In the genomic region with DNA sequence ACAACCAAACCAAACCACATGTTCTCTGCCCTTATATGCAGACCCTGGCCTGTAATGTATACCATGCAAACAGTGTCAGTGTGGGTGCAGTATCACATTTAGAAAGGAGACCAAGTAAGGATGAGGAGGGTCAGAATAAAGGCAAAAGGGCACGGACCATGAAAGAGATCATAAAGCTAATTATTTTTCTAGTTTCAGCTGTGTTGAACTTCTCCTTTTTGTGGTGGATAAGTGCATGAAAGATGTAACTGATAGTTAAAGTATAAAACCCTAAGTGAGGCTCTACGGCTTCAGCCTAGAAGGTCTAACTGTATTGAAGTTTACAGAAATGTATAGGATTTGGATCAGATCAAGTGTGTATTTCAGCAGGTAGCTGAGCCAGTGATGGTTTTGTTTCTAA, we compare ENCODE assay signal across 26 mouse cellular contexts. TPM values are rescaled to one million over a fixed set of nuclear protein-coding genes. Genes with fewer than 3 reads are reported as not detected.
DNase-seq lines count a peak whose midpoint lies in the region; ATAC-seq and TF ChIP-seq lines count a peak whose summit lies in the region.
"Had no signal": no experiment of that assay in that cellular context is flagged by ENCODE, and none has a peak within 500 bp of the region (broad histone marks: within the 10 kb centered on the region; RNA-seq: fewer than 3 reads in every experiment).

No protein-coding gene starts in this region.

- no peak for TF ChIP-seq CTCF in spleen, adult 2 months (IDR thresholded peaks at IDR 0.05; ENCODE audit: extremely low read depth, insufficient read depth, insufficient read length, insufficient replicate concordance)
- no peak for TF ChIP-seq CTCF in small intestine, adult 2 months (IDR thresholded peaks at IDR 0.05; ENCODE audit: extremely low read depth, insufficient read length, insufficient replicate concordance, low read depth, low read length)
- no peak for TF ChIP-seq CTCF in midbrain, postnatal 0 days (IDR thresholded peaks at IDR 0.05)

- H3K27ac ChIP-seq in spleen, adult 2 months (ENCODE audit: insufficient read depth, low read length): peak overlapping the region; percentile 84; the same call in 1 of the 2 replicates
- peak overlapping the region; percentile 91 for H3K27ac ChIP-seq in small intestine, adult 2 months (ENCODE audit: insufficient read depth, low read depth, low read length)
- no peak overlapping the region for H3K27ac ChIP-seq in midbrain, postnatal 0 days (ENCODE audit: low read depth, low read length)
- H3K27ac ChIP-seq: embryonic facial prominence, embryonic 12.5 days; embryonic facial prominence, embryonic 15.5 days; forebrain, embryonic 12.5 days; forebrain, embryonic 15.5 days; hindbrain, embryonic 12.5 days; hindbrain, embryonic 15.5 days had no signal

- no peak overlapping the region for H3K4me3 ChIP-seq in spleen, adult 2 months (ENCODE audit: extremely low read depth, insufficient read depth, insufficient read length)
- H3K4me3 ChIP-seq in small intestine, adult 2 months (ENCODE audit: low read depth, low read length): no peak overlapping the region
- H3K4me3 ChIP-seq in midbrain, postnatal 0 days (ENCODE audit: low read depth, low read length): no peak overlapping the region
- H3K4me3 ChIP-seq: embryonic facial prominence, embryonic 12.5 days; embryonic facial prominence, embryonic 15.5 days; erythroblast, embryonic 14.5 days; forebrain, embryonic 12.5 days; forebrain, embryonic 15.5 days; hindbrain, embryonic 12.5 days; hindbrain, embryonic 15.5 days had no signal

- H3K9me3 ChIP-seq in midbrain, postnatal 0 days (ENCODE audit: low read length): no peaks in the 10 kb centered on the region
- H3K9me3 ChIP-seq: embryonic facial prominence, embryonic 12.5 days; embryonic facial prominence, embryonic 15.5 days; forebrain, embryonic 12.5 days; forebrain, embryonic 15.5 days; hindbrain, embryonic 12.5 days; hindbrain, embryonic 15.5 days had no signal

- ATAC-seq in granulocyte monocyte progenitor cell, adult 5-6 weeks (replicated peaks; ENCODE audit: poor library complexity, severe bottlenecking): peak; percentile 26
- no peak for ATAC-seq in erythroblast, adult 5-6 weeks (replicated peaks; ENCODE audit: low FRiP score, poor library complexity, severe bottlenecking)
- no peak for ATAC-seq in midbrain, postnatal 0 days (ENCODE audit: low FRiP score)
- ATAC-seq: forebrain, embryonic 15.5 days had no signal

- H3K4me1 ChIP-seq in spleen, adult 2 months (ENCODE audit: control insufficient read depth, insufficient read depth, insufficient read length): peaks cover 13% of the 10 kb centered on the region
- peaks cover 19% of the 10 kb centered on the region; the same call in 1 of the 2 replicates for H3K4me1 ChIP-seq in small intestine, adult 2 months (ENCODE audit: control insufficient read depth, insufficient read depth, insufficient read length, low read length)
- H3K4me1 ChIP-seq in midbrain, postnatal 0 days (ENCODE audit: insufficient read depth, low read length): no peaks in the 10 kb centered on the region
- H3K4me1 ChIP-seq: embryonic facial prominence, embryonic 12.5 days; embryonic facial prominence, embryonic 15.5 days; forebrain, embryonic 12.5 days; hindbrain, embryonic 12.5 days had no signal

- H3K4me2 ChIP-seq in midbrain, postnatal 0 days (ENCODE audit: low read depth, low read length, poor library complexity, severe bottlenecking): no peak overlapping the region
- H3K4me2 ChIP-seq: embryonic facial prominence, embryonic 12.5 days; embryonic facial prominence, embryonic 15.5 days; forebrain, embryonic 12.5 days; forebrain, embryonic 15.5 days; heart, embryonic 11.5 days; hindbrain, embryonic 12.5 days; hindbrain, embryonic 15.5 days had no signal

- no peak for DNase-seq in spleen, adult 2 months (ENCODE audit: low read depth in 1 of 2, low spot score in 2 of 2)
- DNase-seq in spleen, postnatal 14 days (ENCODE audit: low spot score in 2 of 2): no peak
- DNase-seq in midbrain, postnatal 0 days (ENCODE audit: low spot score): no peak
- DNase-seq: adrenal gland, adult 2 months; adrenal gland, postnatal 14 days; cerebellum, adult 11 months; cerebellum, adult 2 months; cerebellum, adult 9-11 months; cerebellum, postnatal 25 days; gastrocnemius, postnatal 10 days; gastrocnemius, postnatal 36 days; heart, adult 11 months had no signal

- no peaks in the 10 kb centered on the region for H3K27me3 ChIP-seq in spleen, adult 2 months (ENCODE audit: control insufficient read depth, insufficient read depth, low read length)
- no peaks in the 10 kb centered on the region for H3K27me3 ChIP-seq in small intestine, adult 2 months (ENCODE audit: control insufficient read depth, insufficient read depth, low read length)
- H3K27me3 ChIP-seq in midbrain, postnatal 0 days (ENCODE audit: insufficient read depth, low read length): no peaks in the 10 kb centered on the region
- H3K27me3 ChIP-seq: embryonic facial prominence, embryonic 12.5 days; embryonic facial prominence, embryonic 15.5 days; forebrain, embryonic 12.5 days; forebrain, embryonic 15.5 days; hindbrain, embryonic 12.5 days; hindbrain, embryonic 15.5 days had no signal

- H3K36me3 ChIP-seq in spleen, adult 2 months (ENCODE audit: control insufficient read depth, insufficient read depth, low read length): peaks cover 8% of the 10 kb centered on the region
- no peaks in the 10 kb centered on the region; the same call in 1 of the 2 replicates for H3K36me3 ChIP-seq in small intestine, adult 2 months (ENCODE audit: control insufficient read depth, insufficient read depth, low read length)
- H3K36me3 ChIP-seq in midbrain, postnatal 0 days (ENCODE audit: insufficient read depth, low read length): no peaks in the 10 kb centered on the region
- H3K36me3 ChIP-seq: hindbrain, embryonic 15.5 days had no signal

- TF ChIP-seq POLR2A in spleen, adult 2 months (IDR thresholded peaks at IDR 0.05; ENCODE audit: low read depth, low read length): no peak
- TF ChIP-seq POLR2A in small intestine, adult 2 months (IDR thresholded peaks at IDR 0.05; ENCODE audit: low read depth, low read length): no peak

- 29% methylated on average over 2 of the region's 2 CpGs for WGBS in spleen, adult 2 months
- WGBS in small intestine, adult 2 months: 74% methylated on average over 2 of the region's 2 CpGs
- 95% methylated on average over 2 of the region's 2 CpGs for WGBS in midbrain, postnatal 0 days

- no peak overlapping the region for H3K9ac ChIP-seq in midbrain, postnatal 0 days (replicated peaks; ENCODE audit: low read length, poor library complexity, severe bottlenecking)
- H3K9ac ChIP-seq: embryonic facial prominence, embryonic 12.5 days; embryonic facial prominence, embryonic 15.5 days; forebrain, embryonic 12.5 days; forebrain, embryonic 15.5 days; hindbrain, embryonic 12.5 days; hindbrain, embryonic 15.5 days had no signal

RNA-seq across cellular contexts. Expression of a gene that starts 45.8 kb away (rescaled TPM):
- polyA plus RNA-seq in spleen, adult 2 months (2012; rRNA removed): 2.6 and 2.8 TPM in 2 replicates
- total RNA-seq in granulocyte monocyte progenitor cell, adult 5-6 weeks (2014; fragmentation: Nextera tagmentation): 41.1 and 69.5 TPM in 2 replicates
- 53.2 and 60.5 TPM in 2 replicates for total RNA-seq in granulocyte monocyte progenitor cell, adult 5-6 weeks (2017)
- polyA plus RNA-seq in small intestine, adult 2 months (2012; rRNA removed): 2,067 and 2,412 TPM in 2 replicates
- 7.9 and 9.2 TPM in 2 replicates for total RNA-seq in erythroblast, adult 5-6 weeks (2015; ENCODE audit: low replicate concordance)
- total RNA-seq in erythroblast, adult 5-6 weeks (2017; ENCODE audit: low replicate concordance): 4.4 and 6.6 TPM in 2 replicates
- total RNA-seq in midbrain, postnatal 0 days (2014; rRNA removed): 0.05 TPM in 1 of 2 replicates, not detected in the other
- not detected in 2 replicates for polyA plus RNA-seq in midbrain, postnatal 0 days (2015; fragmentation: Nextera tagmentation; extraction: Ambion mirVana)
- total RNA-seq: adrenal gland, adult 2 months; gastrocnemius, adult 18-20 months; gastrocnemius, postnatal 36 days had no signal
- polyA plus RNA-seq: erythroblast, embryonic 14.5 days; forebrain, embryonic 15.5 days; heart, embryonic 14.5 days; heart, postnatal 0 days had no signal

Comparison
In these comparisons a context has a peak if more than half of its experiments do, and no peak if none do; other contexts are left out.
1. RNA of a gene that starts 45.8 kb away (total RNA-seq): 41.1 to 69.5 TPM in granulocyte monocyte progenitor cell, adult 5-6 weeks; 4.4 to 9.2 TPM in erythroblast, adult 5-6 weeks and 0.05 TPM in midbrain, postnatal 0 days; every median in the first group is over 4 times any median in the second.